Mouse (Mus musculus) heart, postnatal 0 days (tissue): ENCODE measurements around the gene Ankrd55. TPM values are rescaled to one million over a fixed set of nuclear protein-coding genes. Genes with fewer than 3 reads are reported as not detected.

Source experiments
- ATAC-seq: fragments of 200-750 bp; cut with Nextera tagmentation; 2 replicates; pipeline ENCODE4 v1.8.0; 2017; ENCODE audit warnings: low read depth, moderate number of reproducible peaks, moderate library complexity; ENCODE audit not compliant: insufficient read depth
- DNase-seq: peaks from one replicate; pipeline ENCODE4 v3.0.0-alpha.2; 2016; ENCODE audit warnings: low spot score
- H3K27ac ChIP-seq: fragments of 300-500 bp; sonication (generic); 2 replicates; pipeline ENCODE4 v1.5.1; 2014; ENCODE audit warnings: low read depth, mild to moderate bottlenecking
- H3K27me3 ChIP-seq: fragments of 300-500 bp; sonication (generic); 2 replicates; pipeline ENCODE4 v1.6.1; 2014; ENCODE audit warnings: low read length, mixed read lengths; ENCODE audit not compliant: control insufficient read depth, insufficient read depth
- H3K36me3 ChIP-seq: fragments of 300-500 bp; sonication (generic); replicated peaks from 2 replicates; pipeline ENCODE4 v1.6.1; 2014; ENCODE audit warnings: low read length, mixed read lengths; ENCODE audit not compliant: control insufficient read depth, insufficient read depth
- H3K4me1 ChIP-seq: fragments of 300-500 bp; sonication (generic); 2 replicates; pipeline ENCODE4 v1.6.1; 2014; ENCODE audit warnings: antibody characterized with exemption; ENCODE audit not compliant: control insufficient read depth, insufficient read depth
- H3K4me2 ChIP-seq: fragments of 300-500 bp; sonication (generic); 2 replicates; pipeline ENCODE4 v1.6.1; 2014; ENCODE audit warnings: low read depth, mild to moderate bottlenecking, low read length, moderate library complexity
- H3K4me3 ChIP-seq: fragments of 300-500 bp; sonication (generic); 2 replicates; pipeline ENCODE4 v1.5.1; 2014; ENCODE audit warnings: low read depth, low read length
- H3K9ac ChIP-seq: fragments of 300-500 bp; sonication (generic); replicated peaks from 2 replicates; pipeline ENCODE4 v1.6.1; 2014; ENCODE audit warnings: low read depth, low read length, mixed read lengths
- H3K9me3 ChIP-seq: fragments of 300-500 bp; sonication (generic); replicated peaks from 2 replicates; pipeline ENCODE4 v1.6.1; 2016; ENCODE audit warnings: low read length; ENCODE audit not compliant: control insufficient read depth
- CTCF ChIP-seq: IDR thresholded peaks from 2 replicates; pipeline ENCODE4 v1.5.1; 2016; ENCODE audit warnings: antibody characterized with exemption, control low read depth, low read depth
- EP300 ChIP-seq: IDR thresholded peaks from 2 replicates; pipeline ENCODE4 v1.6.1; 2016; ENCODE audit warnings: antibody characterized with exemption, low read depth
- WGBS: fragments of 180-500 bp; shearing (Covaris S2); extraction: QIAGEN DNeasy Blood & Tissue Kit; methylation state at CpG from one replicate; pipeline ENCODE4 v1.1.7; 2014; 5-methylcytosine and 5-hydroxymethylcytosine counted together
- polyA plus RNA-seq: library from polyadenylated mRNA; unstranded; fragments of >200 nt; fragmentation: Nextera tagmentation; extraction: Ambion mirVana; gene quantifications from 2 replicates; pipeline ENCODE4 v1.2.1, GENCODE M21; 2015
- total RNA-seq: library from RNA; depleted of rRNA; stranded (reverse); fragments of >200 nt; gene quantifications from 2 replicates; pipeline ENCODE4 v1.2.3, GENCODE M21; 2014; ENCODE audit warnings: low replicate concordance

The Ankrd55 gene
- total and polyA plus RNA-seq, 2 experiments from 2014 or later = 0.05 TPM; not detected in 1

GRCm38 (mm10) chr13:112361575-112361974, 73.3 kb downstream of the Ankrd55 start:
- Histone ChIP-seq H3K27ac (no peak overlapping the region), H3K9ac (no peak overlapping the region), H3K36me3 (no peaks in the 10 kb centered on the region), H3K9me3 (no peaks in the 10 kb centered on the region), H3K4me1 (0 out of 2 replicates have a peak, but pooled peaks cover 4% of the 10 kb centered on the region), H3K4me3 (no peak overlapping the region), H3K4me2 (no peak overlapping the region), H3K27me3 (no peaks in the 10 kb centered on the region)
- no peak for DNase-seq
- no peak for TF ChIP-seq CTCF
- TF ChIP-seq EP300 = no peak
- ATAC-seq = no peak
- WGBS = 81% methylated on average over 4 of the region's 4 CpGs

GRCm38 (mm10) chr13:112363218-112363617, 75.0 kb downstream of the Ankrd55 start:
- no peak overlapping the region for H3K9ac ChIP-seq
- no peak overlapping the region for H3K27ac ChIP-seq
- DNase-seq = no peak
- H3K4me1 ChIP-seq = 0 out of 2 replicates have a peak, but pooled peaks cover 4% of the 10 kb centered on the region
- no peaks in the 10 kb centered on the region for H3K9me3 ChIP-seq
- TF ChIP-seq CTCF (no peak), EP300 (no peak)
- no peak overlapping the region for H3K4me3 ChIP-seq
- 79% methylated on average over 10 of the region's 10 CpGs for WGBS
- no peaks in the 10 kb centered on the region for H3K27me3 ChIP-seq
- no peak overlapping the region for H3K4me2 ChIP-seq
- ATAC-seq = peak; percentile 20; the same call in 1 of the 2 replicates
- no peaks in the 10 kb centered on the region for H3K36me3 ChIP-seq

GRCm38 (mm10) chr13:112363746-112364145, 75.5 kb downstream of the Ankrd55 start:
- 64% methylated on average over 1 of the region's 3 CpGs for WGBS
- 0 out of 2 replicates have a peak, but pooled peaks cover 4% of the 10 kb centered on the region for H3K4me1 ChIP-seq
- no peaks in the 10 kb centered on the region for H3K36me3 ChIP-seq
- ATAC-seq (no peak), DNase-seq (no peak)
- H3K27me3 ChIP-seq = no peaks in the 10 kb centered on the region
- no peaks in the 10 kb centered on the region for H3K9me3 ChIP-seq
- no peak overlapping the region for H3K4me2 ChIP-seq
- H3K9ac ChIP-seq = no peak overlapping the region
- no peak overlapping the region for H3K27ac ChIP-seq
- H3K4me3 ChIP-seq = no peak overlapping the region
- no peak for TF ChIP-seq EP300
- no peak for TF ChIP-seq CTCF

GRCm38 (mm10) chr13:112364698-112365097, 76.4 kb downstream of the Ankrd55 start:
- no peaks in the 10 kb centered on the region for H3K36me3 ChIP-seq
- H3K27me3 ChIP-seq = no peaks in the 10 kb centered on the region
- TF ChIP-seq EP300 (no peak), CTCF (no peak)
- 93% methylated on average over 5 of the region's 5 CpGs for WGBS
- H3K4me1 ChIP-seq = 0 out of 2 replicates have a peak, but pooled peaks cover 4% of the 10 kb centered on the region
- H3K9me3 ChIP-seq = no peaks in the 10 kb centered on the region
- no peak for ATAC-seq
- no peak overlapping the region for H3K4me3 ChIP-seq
- H3K9ac ChIP-seq = no peak overlapping the region
- DNase-seq = no peak
- H3K27ac ChIP-seq = no peak overlapping the region
- H3K4me2 ChIP-seq = no peak overlapping the region

GRCm38 (mm10) chr13:112365303-112365702, 77.1 kb downstream of the Ankrd55 start:
- Histone ChIP-seq H3K9ac (no peak overlapping the region), H3K4me1 (0 out of 2 replicates have a peak, but pooled peaks cover 4% of the 10 kb centered on the region), H3K27ac (no peak overlapping the region), H3K9me3 (no peaks in the 10 kb centered on the region), H3K27me3 (no peaks in the 10 kb centered on the region), H3K4me3 (no peak overlapping the region), H3K4me2 (no peak overlapping the region), H3K36me3 (no peaks in the 10 kb centered on the region)
- DNase-seq = no peak
- no peak for ATAC-seq
- TF ChIP-seq CTCF (no peak), EP300 (no peak)
- WGBS = 42% methylated on average over 5 of the region's 5 CpGs

GRCm38 (mm10) chr13:112365762-112366161, 77.5 kb downstream of the Ankrd55 start:
- WGBS = 73% methylated on average over 4 of the region's 4 CpGs
- TF ChIP-seq EP300 = no peak
- TF ChIP-seq CTCF = no peak
- H3K9ac ChIP-seq = no peak overlapping the region
- no peaks in the 10 kb centered on the region for H3K36me3 ChIP-seq
- H3K4me2 ChIP-seq = no peak overlapping the region
- H3K9me3 ChIP-seq = no peaks in the 10 kb centered on the region
- H3K27me3 ChIP-seq = no peaks in the 10 kb centered on the region
- ATAC-seq = no peak
- no peak overlapping the region for H3K4me3 ChIP-seq
- peak; percentile 24 for DNase-seq
- 0 out of 2 replicates have a peak, but pooled peaks cover 4% of the 10 kb centered on the region for H3K4me1 ChIP-seq
- H3K27ac ChIP-seq = no peak overlapping the region
